Mouse (Mus musculus) ES-Bruce4 (cell line): ENCODE results near the gene Irf7. TPM values are rescaled to one million over a fixed set of nuclear protein-coding genes. Genes with fewer than 3 reads are reported as not detected.

Source experiments
- H3K27ac ChIP-seq: 2 replicates; pipeline ENCODE4 v1.5.1; 2012; ENCODE audit warnings: low read length, inconsistent platforms; ENCODE audit not compliant: insufficient read depth
- H3K27me3 ChIP-seq: 2 replicates; pipeline ENCODE4 v1.6.1; 2012; ENCODE audit warnings: mild to moderate bottlenecking, low read length, inconsistent platforms; ENCODE audit not compliant: control insufficient read depth, poor library complexity, insufficient read depth, severe bottlenecking
- H3K36me3 ChIP-seq: 2 replicates; pipeline ENCODE4 v1.6.1; 2012; ENCODE audit warnings: inconsistent platforms, mild to moderate bottlenecking, low read length, moderate library complexity; ENCODE audit not compliant: control insufficient read depth, poor library complexity, insufficient read depth, severe bottlenecking
- H3K4me1 ChIP-seq: one replicate; pipeline ENCODE4 v1.8.1; 2011; ENCODE audit warnings: low read length; ENCODE audit not compliant: control insufficient read depth, insufficient read depth
- H3K4me3 ChIP-seq: 2 replicates; pipeline ENCODE4 v1.5.1; 2011; ENCODE audit warnings: low read depth, mild to moderate bottlenecking, low read length
- H3K9ac ChIP-seq: 2 replicates; pipeline ENCODE4 v1.6.1; 2012; ENCODE audit warnings: low read depth, mild to moderate bottlenecking, inconsistent platforms; ENCODE audit not compliant: poor library complexity, severe bottlenecking
- H3K9me3 ChIP-seq: replicated peaks from 2 replicates; pipeline ENCODE4 v1.6.1; 2012; ENCODE audit warnings: mild to moderate bottlenecking, low read length, inconsistent platforms; ENCODE audit not compliant: control insufficient read depth, poor library complexity, insufficient read depth, severe bottlenecking
- CTCF ChIP-seq: IDR thresholded peaks from one replicate; pipeline ENCODE4 v1.8.1; 2011; ENCODE audit warnings: low read depth, low read length
- EP300 ChIP-seq: IDR thresholded peaks from 2 replicates; pipeline ENCODE4 v1.6.1; 2011; ENCODE audit warnings: low read depth, low read length; ENCODE audit not compliant: insufficient read depth
- POLR2A ChIP-seq: IDR thresholded peaks from one replicate; pipeline ENCODE4 v1.8.1; 2011; ENCODE audit warnings: low read length; ENCODE audit not compliant: insufficient read depth
- polyA plus RNA-seq: library from polyadenylated mRNA; stranded (reverse); fragments of >200 nt; gene quantifications from 2 replicates; pipeline ENCODE4 v1.2.4, GENCODE M21; 2011; ENCODE audit warnings: low read depth; ENCODE audit not compliant: missing spikeins, insufficient read depth, insufficient read length

Gene Irf7
- polyA plus RNA-seq, 1 experiment = 0.57 TPM

DNA sequence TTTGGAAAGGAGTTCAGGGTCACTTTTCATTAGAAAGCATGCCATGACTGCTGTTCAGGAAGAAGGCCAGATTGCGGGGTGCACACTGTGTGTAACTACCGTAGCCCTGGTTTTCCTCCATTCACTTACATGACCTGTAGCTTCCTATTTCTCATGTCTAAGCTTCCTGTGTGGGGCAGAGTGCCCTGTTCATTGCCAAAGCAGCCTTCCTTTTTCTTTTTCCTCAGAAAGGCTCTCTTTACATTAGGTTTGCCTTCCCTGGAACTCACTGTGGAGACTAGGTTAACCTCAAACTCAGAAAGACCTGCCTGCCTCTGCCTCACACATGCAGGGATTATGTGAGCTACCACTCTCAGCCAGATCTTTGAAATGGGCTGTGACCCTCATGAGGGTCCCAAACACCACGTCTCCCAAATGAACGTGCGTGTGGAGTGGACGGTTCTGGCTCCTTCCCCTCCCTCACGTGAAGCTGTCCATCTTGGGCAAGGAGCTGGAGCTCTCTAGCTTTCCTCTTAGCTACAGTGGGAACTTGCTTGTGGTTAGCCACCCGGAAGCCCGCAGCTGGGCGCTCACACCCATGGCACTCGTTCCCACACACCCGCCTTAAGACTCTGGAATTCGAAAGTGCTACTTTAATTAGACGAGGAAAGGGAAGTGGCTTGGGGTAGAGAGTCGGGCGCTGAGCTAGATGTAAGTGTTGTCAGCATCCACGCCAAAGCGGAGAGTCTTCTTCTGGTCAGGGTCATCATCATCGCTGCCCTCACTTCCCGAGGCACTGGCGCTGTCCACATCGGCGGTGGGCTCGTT lies 2.4 kb upstream of the Irf7 start:
- no peak overlapping the region for H3K27ac ChIP-seq
- H3K9me3 ChIP-seq = no peaks in the 10 kb centered on the region
- H3K27me3 ChIP-seq = no peaks in the 10 kb centered on the region
- no peaks in the 10 kb centered on the region for H3K4me1 ChIP-seq
- H3K4me3 ChIP-seq = peak overlapping the region; percentile 51
- H3K36me3 ChIP-seq = no peaks in the 10 kb centered on the region
- TF ChIP-seq POLR2A (no peak), EP300 (no peak), CTCF (no peak)
- no peak overlapping the region for H3K9ac ChIP-seq

DNA sequence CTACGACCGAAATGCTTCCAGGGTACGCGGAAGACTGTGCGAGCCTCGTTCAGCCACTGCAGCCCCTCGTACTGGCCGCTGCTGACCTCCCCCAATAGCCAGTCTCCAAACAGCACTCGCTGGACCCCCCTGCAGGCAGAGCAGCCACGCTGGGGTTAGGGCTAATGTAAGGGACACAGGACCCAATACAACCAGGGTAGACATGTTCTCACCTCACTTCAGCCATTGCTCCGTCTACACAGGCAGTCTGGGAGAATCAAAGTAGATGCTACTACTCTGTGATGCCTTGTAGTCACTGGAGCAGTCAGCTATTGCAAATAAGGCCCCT lies 906 bp downstream of the Irf7 start:
- Histone ChIP-seq H3K27me3 (no peaks in the 10 kb centered on the region), H3K27ac (no peak overlapping the region), H3K4me1 (no peaks in the 10 kb centered on the region), H3K9me3 (no peaks in the 10 kb centered on the region), H3K9ac (no peak overlapping the region), H3K36me3 (peaks cover 20% of the 10 kb centered on the region), H3K4me3 (no peak overlapping the region)
- TF ChIP-seq CTCF (no peak), EP300 (no peak), POLR2A (no peak)

DNA sequence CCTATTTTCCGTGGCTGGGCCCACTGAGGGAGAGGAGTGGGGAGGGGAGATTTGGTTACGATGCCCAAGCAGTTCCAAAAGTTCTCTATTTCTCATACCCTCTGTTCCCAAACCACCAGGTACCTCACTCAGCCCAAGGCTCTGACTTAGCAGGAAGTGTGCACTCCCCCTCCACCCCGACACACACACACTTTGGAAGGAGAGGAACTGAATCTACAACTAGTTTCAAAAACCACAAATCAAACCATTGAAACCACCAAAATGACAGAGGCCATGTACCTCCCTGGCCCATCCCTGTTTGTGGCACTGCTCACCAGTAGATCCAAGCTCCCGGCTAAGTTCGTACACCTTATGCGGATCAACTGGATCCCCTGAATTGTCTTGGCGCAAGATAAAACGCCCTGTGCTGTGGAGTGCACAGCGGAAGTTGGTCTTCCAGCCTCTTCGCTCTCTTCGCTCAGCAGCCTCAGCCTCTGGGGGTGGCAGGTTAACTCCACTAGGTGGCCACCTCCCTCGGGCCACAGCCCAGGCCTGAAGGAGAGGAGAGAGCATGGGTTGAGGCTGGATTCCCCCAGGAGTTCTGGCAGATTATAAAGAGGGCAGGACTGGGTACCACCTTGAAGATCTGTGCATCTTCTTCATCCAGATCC lies 1.4 kb downstream of the Irf7 start:
- Histone ChIP-seq H3K27me3 (no peaks in the 10 kb centered on the region), H3K9me3 (no peaks in the 10 kb centered on the region), H3K9ac (no peak overlapping the region), H3K4me3 (no peak overlapping the region), H3K27ac (no peak overlapping the region), H3K4me1 (no peaks in the 10 kb centered on the region), H3K36me3 (peaks cover 25% of the 10 kb centered on the region)
- peak; percentile 30 for TF ChIP-seq CTCF
- TF ChIP-seq EP300 = no peak

DNA sequence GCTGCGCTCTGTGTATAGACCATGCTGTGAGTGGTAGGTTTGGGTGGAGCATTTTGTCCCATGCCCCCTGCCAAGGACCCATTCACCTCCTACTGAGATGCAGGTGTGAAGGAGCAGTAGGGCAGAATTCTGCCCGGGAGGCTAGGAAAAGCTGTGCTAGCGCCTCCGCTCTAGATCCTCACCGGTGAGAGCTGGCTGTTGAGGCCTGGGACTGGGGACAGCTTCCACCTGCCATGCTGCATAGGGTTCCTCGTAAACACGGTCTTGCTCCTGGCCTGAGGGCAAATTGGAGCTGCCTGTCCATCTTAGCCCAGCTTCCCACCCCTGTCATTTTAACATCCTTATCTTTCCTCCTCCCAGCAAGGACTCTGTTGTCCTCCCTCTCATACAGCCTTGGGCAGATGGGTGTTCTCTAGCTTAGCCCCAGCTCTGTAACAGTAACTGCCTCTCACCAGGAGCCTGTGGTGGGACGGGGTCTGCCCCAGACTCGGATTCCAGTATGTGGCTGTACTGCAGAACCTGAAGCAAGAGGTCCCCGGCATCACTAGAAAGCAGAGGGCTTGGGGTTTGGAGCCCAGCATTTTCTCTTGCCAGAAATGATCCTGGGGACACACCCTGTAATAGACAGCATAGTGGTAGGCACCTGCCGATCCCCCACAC lies 2.1 kb downstream of the Irf7 start:
- Histone ChIP-seq H3K9ac (no peak overlapping the region), H3K36me3 (peaks cover 31% of the 10 kb centered on the region)

DNA sequence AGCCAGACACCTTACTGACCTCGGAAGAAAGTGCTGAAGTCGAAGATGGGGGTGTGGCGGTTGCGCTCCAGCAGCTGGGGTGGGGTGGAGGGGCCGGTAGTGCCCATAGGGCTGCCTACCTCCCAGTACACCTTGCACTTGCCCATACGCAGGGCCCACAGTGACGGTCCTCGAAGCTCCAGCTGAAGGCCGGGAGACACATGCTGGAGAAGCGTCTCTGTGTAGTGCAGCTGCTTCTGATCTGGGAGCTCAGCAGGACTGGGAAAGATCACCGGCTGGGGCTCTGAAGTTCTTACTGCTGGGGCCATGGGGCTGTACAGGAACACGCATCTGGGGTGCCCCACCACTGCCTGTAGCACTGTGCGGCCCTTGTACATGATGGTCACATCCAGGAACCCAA lies 2.6 kb downstream of the Irf7 start:
- no peak for TF ChIP-seq EP300
- H3K4me1 ChIP-seq = no peaks in the 10 kb centered on the region
- H3K27ac ChIP-seq = no peak overlapping the region
- no peaks in the 10 kb centered on the region for H3K9me3 ChIP-seq
- H3K27me3 ChIP-seq = no peaks in the 10 kb centered on the region
- H3K36me3 ChIP-seq = peaks cover 35% of the 10 kb centered on the region
- no peak overlapping the region for H3K9ac ChIP-seq
- H3K4me3 ChIP-seq = no peak overlapping the region

More for the DNA sequence above, 2.1 kb downstream of the Irf7 start:
- H3K27ac ChIP-seq = no peak overlapping the region
- no peaks in the 10 kb centered on the region for H3K9me3 ChIP-seq
- no peaks in the 10 kb centered on the region for H3K4me1 ChIP-seq
- TF ChIP-seq EP300 = no peak
- no peak for TF ChIP-seq CTCF
- TF ChIP-seq POLR2A = no peak
- H3K27me3 ChIP-seq = no peaks in the 10 kb centered on the region
- no peak overlapping the region for H3K4me3 ChIP-seq

DNA sequence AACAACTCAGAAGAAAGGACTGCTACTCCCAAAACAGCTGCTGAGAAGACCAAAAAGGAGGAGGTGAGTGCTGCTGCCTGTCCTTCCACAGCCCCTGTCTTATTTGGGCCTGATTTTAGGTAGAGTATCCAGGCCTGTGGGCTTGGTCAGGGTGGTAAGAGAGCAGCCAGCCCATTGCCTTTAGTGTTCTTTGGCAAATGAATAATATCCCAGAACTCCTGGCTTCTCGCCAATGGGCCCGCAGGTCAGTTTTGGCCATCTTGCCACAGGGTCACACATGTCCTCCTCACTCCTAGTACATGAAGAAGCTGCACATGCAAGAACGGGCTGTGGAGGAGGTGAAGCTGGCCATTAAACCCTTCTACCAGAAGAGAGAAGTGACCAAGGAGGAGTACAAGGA lies 4.8 kb downstream of the Irf7 start:
- TF ChIP-seq CTCF (no peak), EP300 (no peak), POLR2A (no peak)
- peaks cover 56% of the 10 kb centered on the region for H3K36me3 ChIP-seq
- no peak overlapping the region for H3K9ac ChIP-seq
- no peak overlapping the region for H3K27ac ChIP-seq
- H3K9me3 ChIP-seq = no peaks in the 10 kb centered on the region
- H3K27me3 ChIP-seq = no peaks in the 10 kb centered on the region
- no peak overlapping the region for H3K4me3 ChIP-seq
- H3K4me1 ChIP-seq = no peaks in the 10 kb centered on the region
